Mouse (Mus musculus) midbrain, postnatal 0 days (tissue): Measurements from ENCODE around the gene Nrf1. TPM values are rescaled to one million over a fixed set of nuclear protein-coding genes. Genes with fewer than 3 reads are reported as not detected.

ENCODE experiments used
- ATAC-seq: fragments of 200-750 bp; cut with Nextera tagmentation; 2 replicates; pipeline ENCODE4 v1.8.0; 2017; ENCODE audit warnings: moderate number of reproducible peaks, mild to moderate bottlenecking, moderate TSS enrichment, moderate library complexity; ENCODE audit not compliant: low FRiP score
- DNase-seq: peaks from one replicate; pipeline ENCODE4 v3.0.0-alpha.2; 2015; ENCODE audit warnings: low spot score
- H3K27ac ChIP-seq: fragments of 300-500 bp; sonication (generic); 2 replicates; pipeline ENCODE4 v1.5.1; 2014; ENCODE audit warnings: low read depth, mild to moderate bottlenecking, low read length, mixed read lengths
- H3K27me3 ChIP-seq: fragments of 300-500 bp; sonication (generic); 2 replicates; pipeline ENCODE4 v1.6.1; 2014; ENCODE audit warnings: low read length, control low read depth, mixed read lengths; ENCODE audit not compliant: insufficient read depth
- H3K36me3 ChIP-seq: fragments of 300-500 bp; sonication (generic); 2 replicates; pipeline ENCODE4 v1.6.1; 2014; ENCODE audit warnings: low read length, control low read depth, mixed read lengths; ENCODE audit not compliant: insufficient read depth
- H3K4me1 ChIP-seq: fragments of 300-500 bp; sonication (generic); 2 replicates; pipeline ENCODE4 v1.6.1; 2014; ENCODE audit warnings: mild to moderate bottlenecking, control low read depth, antibody characterized with exemption, low read length, mixed read lengths; ENCODE audit not compliant: insufficient read depth
- H3K4me2 ChIP-seq: fragments of 300-500 bp; sonication (generic); 2 replicates; pipeline ENCODE4 v1.6.1; 2014; ENCODE audit warnings: low read depth, mild to moderate bottlenecking, low read length, mixed read lengths; ENCODE audit not compliant: poor library complexity, severe bottlenecking
- H3K4me3 ChIP-seq: fragments of 300-500 bp; sonication (generic); 2 replicates; pipeline ENCODE4 v1.5.1; 2014; ENCODE audit warnings: low read depth, mild to moderate bottlenecking, low read length, moderate library complexity
- H3K9ac ChIP-seq: fragments of 300-500 bp; sonication (generic); replicated peaks from 2 replicates; pipeline ENCODE4 v1.6.1; 2014; ENCODE audit warnings: mild to moderate bottlenecking, low read length, moderate library complexity, mixed read lengths; ENCODE audit not compliant: poor library complexity, severe bottlenecking
- H3K9me3 ChIP-seq: fragments of 300-500 bp; sonication (generic); 2 replicates; pipeline ENCODE4 v1.6.1; 2016; ENCODE audit warnings: low read length, control low read depth
- CTCF ChIP-seq: IDR thresholded peaks from 2 replicates; pipeline ENCODE4 v1.5.1; 2016; ENCODE audit warnings: antibody characterized with exemption, mild to moderate bottlenecking
- WGBS: fragments of 180-500 bp; shearing (Covaris S2); extraction: QIAGEN DNeasy Blood & Tissue Kit; methylation state at CpG from one replicate; pipeline ENCODE4 v1.1.7; 2014; 5-methylcytosine and 5-hydroxymethylcytosine counted together
- polyA plus RNA-seq: library from polyadenylated mRNA; unstranded; fragments of >200 nt; fragmentation: Nextera tagmentation; extraction: Ambion mirVana; gene quantifications from 2 replicates; pipeline ENCODE4 v1.2.1, GENCODE M21; 2015
- total RNA-seq: library from RNA; depleted of rRNA; stranded (reverse); fragments of >200 nt; gene quantifications from 2 replicates; pipeline ENCODE4 v1.2.3, GENCODE M21; 2014

Nrf1 gene
- total and polyA plus RNA-seq, 2 experiments from 2014 or later, result 21.3 to 37.2 TPM

DNA sequence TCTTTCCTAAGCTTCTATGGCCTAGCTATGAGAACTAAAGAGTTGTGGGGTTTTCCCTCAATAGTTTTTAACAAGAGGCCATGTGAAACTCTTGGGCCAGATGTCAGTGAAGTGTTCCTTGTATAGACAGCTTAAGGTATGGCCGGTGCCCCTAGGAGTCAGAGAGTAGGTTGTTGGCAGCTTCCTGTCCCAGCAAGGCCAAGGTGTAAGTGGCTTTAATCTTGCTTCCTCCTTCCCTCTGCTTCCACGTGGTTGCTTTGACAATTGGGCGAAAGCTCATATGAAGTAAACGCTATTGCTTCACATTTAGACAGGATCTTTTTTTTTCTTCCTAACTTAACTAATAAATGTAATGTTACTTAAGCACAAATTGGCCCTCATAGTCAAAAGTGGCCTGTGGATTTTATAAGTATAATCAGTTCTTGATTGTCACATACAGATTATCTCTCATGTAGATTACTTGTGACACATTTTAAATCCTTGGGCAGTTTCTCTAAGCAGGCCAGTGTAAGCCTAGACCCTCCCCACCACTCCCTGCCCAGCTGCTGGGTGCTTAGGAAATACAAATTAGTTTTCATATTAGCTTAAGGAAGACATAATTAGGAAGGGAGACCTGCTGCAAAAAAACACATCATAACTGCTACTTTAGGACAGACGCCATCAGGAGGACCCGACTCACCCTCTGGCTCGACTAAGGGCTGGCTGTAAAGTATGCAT, 91.7 kb downstream of the Nrf1 start:
- Histone ChIP-seq H3K9me3 (no peaks in the 10 kb centered on the region), H3K9ac (no peak overlapping the region), H3K36me3 (peaks cover 3% of the 10 kb centered on the region; the same call in 1 of the 2 replicates), H3K4me1 (no peaks in the 10 kb centered on the region), H3K4me3 (no peak overlapping the region), H3K4me2 (no peak overlapping the region), H3K27me3 (no peaks in the 10 kb centered on the region), H3K27ac (no peak overlapping the region)
- DNase-seq (no peak), ATAC-seq (no peak)
- no peak for TF ChIP-seq CTCF
- WGBS, result 90% methylated on average over 7 of the region's 7 CpGs

DNA sequence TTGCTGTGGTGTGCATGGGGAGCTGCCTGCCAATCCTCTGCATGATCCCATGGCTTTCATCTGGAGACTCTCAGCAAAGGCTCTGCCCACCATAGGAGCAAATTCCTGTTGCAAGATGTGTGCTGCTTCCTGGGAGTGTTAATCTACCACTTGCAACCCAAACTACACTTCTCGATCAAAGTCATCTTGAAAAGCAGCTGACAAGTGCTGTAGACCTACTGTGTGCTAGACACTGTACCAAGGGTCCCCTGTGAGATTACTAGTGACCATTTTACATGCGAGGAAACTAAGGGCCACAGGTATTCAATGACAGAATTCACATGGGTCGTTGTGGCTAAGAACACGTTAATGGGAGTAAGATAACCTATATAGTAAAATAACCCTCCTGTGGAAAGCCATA, 95.5 kb downstream of the Nrf1 start:
- H3K9ac ChIP-seq, result no peak overlapping the region
- ATAC-seq, result no peak
- H3K4me3 ChIP-seq, result no peak overlapping the region
- no peaks in the 10 kb centered on the region for H3K4me1 ChIP-seq
- no peak for TF ChIP-seq CTCF
- WGBS, result 98% methylated on average over 4 of the region's 4 CpGs
- no peak overlapping the region for H3K27ac ChIP-seq
- H3K27me3 ChIP-seq, result no peaks in the 10 kb centered on the region
- DNase-seq, result no peak
- no peaks in the 10 kb centered on the region for H3K9me3 ChIP-seq
- no peak overlapping the region for H3K4me2 ChIP-seq
- H3K36me3 ChIP-seq, result no peaks in the 10 kb centered on the region

DNA sequence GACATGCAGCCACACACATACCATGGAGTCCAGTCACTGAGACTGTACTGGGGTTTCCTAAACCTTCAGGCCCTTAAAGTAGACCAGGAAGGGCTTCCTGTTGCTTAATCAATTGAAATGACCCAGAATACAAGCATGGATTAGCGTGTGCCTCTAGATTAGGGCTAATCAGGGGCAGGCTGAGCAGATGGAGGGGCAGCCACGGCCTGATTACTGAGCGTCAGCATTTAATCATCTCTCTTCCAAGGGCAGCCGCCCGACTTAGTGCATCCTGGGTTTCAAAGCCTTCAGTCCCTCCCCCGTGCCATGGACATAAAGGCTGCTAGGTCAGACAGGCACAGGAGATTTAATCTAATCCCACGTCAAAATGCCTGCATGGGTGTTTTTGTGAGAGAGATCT, 99.3 kb downstream of the Nrf1 start:
- Histone ChIP-seq H3K9ac (no peak overlapping the region), H3K36me3 (peaks cover 3% of the 10 kb centered on the region; the same call in 1 of the 2 replicates), H3K4me2 (no peak overlapping the region), H3K27ac (no peak overlapping the region), H3K27me3 (no peaks in the 10 kb centered on the region), H3K4me1 (no peaks in the 10 kb centered on the region), H3K4me3 (no peak overlapping the region), H3K9me3 (no peaks in the 10 kb centered on the region)
- WGBS, result 38% methylated on average over 7 of the region's 7 CpGs
- TF ChIP-seq CTCF, result no peak
- ATAC-seq (no peak), DNase-seq (no peak)

DNA sequence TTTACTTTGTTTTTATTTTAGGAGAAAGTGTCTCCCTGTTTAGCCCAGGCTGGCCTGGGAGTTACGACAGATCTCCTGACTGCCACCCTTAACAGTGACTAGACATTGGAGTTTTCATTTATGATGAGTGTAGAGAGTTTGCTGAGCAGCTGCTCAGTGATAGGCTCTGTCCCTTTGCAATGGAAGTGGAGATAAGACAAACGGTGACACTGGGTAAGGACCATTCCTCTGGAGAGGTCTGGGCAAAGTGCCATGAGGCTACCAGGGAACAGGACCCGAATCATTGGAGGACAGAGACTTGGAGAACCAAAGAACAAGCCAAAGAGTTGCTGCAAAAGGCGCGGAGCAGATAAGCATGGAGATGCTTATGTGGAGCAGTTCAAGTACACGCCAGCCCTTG, 100.0 kb downstream of the Nrf1 start:
- Histone ChIP-seq H3K27ac (no peak overlapping the region), H3K9ac (no peak overlapping the region), H3K4me1 (no peaks in the 10 kb centered on the region), H3K27me3 (no peaks in the 10 kb centered on the region), H3K36me3 (peaks cover 3% of the 10 kb centered on the region; the same call in 1 of the 2 replicates), H3K4me3 (no peak overlapping the region), H3K4me2 (no peak overlapping the region), H3K9me3 (no peaks in the 10 kb centered on the region)
- ATAC-seq (no peak), DNase-seq (no peak)
- WGBS, result 86% methylated on average over 6 of the region's 6 CpGs
- TF ChIP-seq CTCF, result no peak

DNA sequence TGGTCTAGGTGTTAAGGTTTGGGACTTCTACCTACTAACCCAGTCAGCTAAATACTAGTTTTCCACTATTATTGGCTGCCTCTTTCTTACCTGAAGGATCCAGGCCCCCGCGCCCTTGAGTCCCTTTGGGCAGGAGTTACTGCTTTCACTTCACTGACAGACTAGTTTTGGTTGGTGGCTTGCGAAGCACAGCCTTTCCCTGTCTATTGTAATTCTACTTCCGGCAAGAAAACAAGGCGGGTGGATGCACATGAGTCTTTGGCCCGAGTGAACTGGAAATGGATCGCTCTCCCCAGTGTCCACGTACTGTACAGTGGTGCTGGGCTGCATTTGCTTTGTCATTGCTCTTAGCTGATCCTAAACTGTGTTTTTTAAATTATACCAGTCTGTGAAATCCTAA, 102.7 kb downstream of the Nrf1 start:
- no peaks in the 10 kb centered on the region for H3K9me3 ChIP-seq
- no peak for TF ChIP-seq CTCF
- H3K4me2 ChIP-seq, result no peak overlapping the region

DNA sequence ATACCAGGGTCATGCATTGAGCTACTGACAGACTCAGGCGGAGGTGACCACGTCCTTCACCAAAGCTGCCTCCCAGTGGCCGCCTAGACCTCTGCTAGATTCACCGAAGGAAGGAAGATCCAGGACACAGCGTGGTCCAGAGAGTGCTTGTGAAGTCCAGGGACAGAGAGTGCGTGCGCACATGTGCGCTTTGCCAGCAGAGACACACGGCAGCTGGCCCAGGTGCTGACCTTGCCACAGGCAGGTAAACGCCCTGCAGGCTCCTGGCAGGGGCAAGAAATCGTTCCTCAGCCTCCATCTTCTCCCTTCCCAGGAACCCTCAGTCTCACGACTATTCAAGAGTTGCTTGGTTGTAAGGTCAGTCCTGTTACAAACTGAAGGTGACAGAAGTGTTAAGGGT, 104.4 kb downstream of the Nrf1 start:
- no peak for TF ChIP-seq CTCF
- Histone ChIP-seq H3K4me2 (no peak overlapping the region), H3K9ac (no peak overlapping the region), H3K9me3 (no peaks in the 10 kb centered on the region), H3K27ac (no peak overlapping the region), H3K27me3 (no peaks in the 10 kb centered on the region), H3K36me3 (peaks cover 16% of the 10 kb centered on the region), H3K4me1 (no peaks in the 10 kb centered on the region), H3K4me3 (no peak overlapping the region)
- ATAC-seq (no peak), DNase-seq (no peak)
- WGBS, result 85% methylated on average over 12 of the region's 12 CpGs

More for the DNA sequence above, 102.7 kb downstream of the Nrf1 start:
- DNase-seq, result no peak
- no peak overlapping the region for H3K4me3 ChIP-seq
- H3K36me3 ChIP-seq, result peaks cover 14% of the 10 kb centered on the region
- no peak overlapping the region for H3K9ac ChIP-seq
- WGBS, result 91% methylated on average over 8 of the region's 8 CpGs
- no peaks in the 10 kb centered on the region for H3K27me3 ChIP-seq
- ATAC-seq, result no peak
- H3K4me1 ChIP-seq, result no peaks in the 10 kb centered on the region
- H3K27ac ChIP-seq, result no peak overlapping the region
